Mouse (Mus musculus): ENCODE results near the gene Gm3532.
"Not testable (repeated sequence)": the region's sequence is repeated elsewhere in the genome, so short reads cannot be mapped to it uniquely, and the experiment has no call there.

- not testable (repeated sequence) for TF ChIP-seq POLR2A (IDR thresholded peaks at IDR 0.05; ENCODE audit: borderline replicate concordance, extremely low read depth, insufficient read depth, insufficient read length, poor library complexity, severe bottlenecking); CTCF (IDR thresholded peaks at IDR 0.05; ENCODE audit: borderline replicate concordance, extremely low read depth, insufficient read depth, insufficient read length)
These were observed 36.9 kb upstream of the Gm3532 start, which contains the start of gene Gm3488 for GRCm38 (mm10) chr14:5501374-5501773.

All from brain, embryonic 14.5 days (tissue).